Mouse (Mus musculus): ENCODE measurements around the gene Nkrf.
"Not testable (repeated sequence)": the region's sequence is repeated elsewhere in the genome, so short reads cannot be mapped to it uniquely, and the experiment has no call there.

The Nkrf gene

DNA sequence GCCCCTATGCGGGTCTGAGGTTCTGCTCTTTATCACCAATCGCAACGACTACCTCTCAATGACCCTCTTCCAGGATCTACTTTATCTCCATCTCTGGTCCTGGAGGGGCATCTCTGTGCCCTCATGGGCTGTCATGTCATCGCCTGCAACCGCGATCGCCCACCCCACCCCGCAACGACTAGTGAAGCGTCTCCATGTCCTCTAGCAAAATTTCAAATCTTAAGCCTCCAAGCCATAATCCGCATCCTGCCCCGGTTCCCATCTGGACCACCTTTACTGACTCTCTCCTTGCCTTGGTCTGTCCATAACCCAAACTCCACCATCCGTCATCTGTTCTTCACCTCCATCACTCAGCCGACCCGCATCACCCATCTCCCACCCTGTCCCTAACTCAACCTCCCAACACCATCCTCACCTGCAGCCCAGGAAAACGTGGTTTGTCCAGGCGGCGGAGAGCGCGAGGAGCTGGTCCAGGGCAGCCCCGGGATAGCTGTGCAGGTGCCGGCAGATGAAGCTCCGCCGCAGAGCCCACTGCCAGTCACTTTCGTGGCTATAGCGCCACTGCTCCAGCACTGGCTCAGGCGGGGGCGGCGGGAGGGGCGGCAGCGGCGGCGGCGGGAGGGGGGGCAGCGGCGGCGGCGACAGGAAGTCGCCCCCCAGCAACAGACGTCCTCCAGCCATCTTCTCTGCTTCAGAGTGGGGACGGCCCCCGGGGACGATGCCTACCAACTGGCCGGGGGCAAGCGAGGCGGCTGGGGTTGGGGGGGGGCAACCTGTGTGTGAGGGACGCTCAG lies at the start of gene Nkrf:
TSS of gene Nkrf (minus strand) at position 579 of the 794 bp plus-strand sequence.
- peak; percentile 48 for DNase-seq (ENCODE audit: low spot score)

DNA sequence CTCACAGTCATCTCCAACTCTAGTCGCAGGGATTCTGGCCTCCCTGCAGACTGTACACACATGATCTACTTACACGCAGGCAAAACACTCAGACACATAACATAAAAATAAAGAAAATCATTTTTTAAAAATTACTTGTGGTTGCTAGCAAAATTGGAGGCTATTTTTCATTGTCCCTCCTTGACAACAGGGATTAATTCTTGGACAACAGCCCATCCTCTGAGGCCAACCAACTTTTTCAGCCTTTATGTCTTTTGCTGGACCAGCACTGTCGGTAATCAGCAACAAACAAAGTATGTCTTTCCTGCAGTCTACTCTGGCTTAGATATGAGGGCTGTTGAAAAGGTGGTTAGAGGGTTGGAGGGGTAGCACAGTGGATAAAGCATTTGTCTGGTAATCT lies 38.4 kb upstream of the Nkrf start:
- DNase-seq (ENCODE audit: low spot score): no peak

DNA sequence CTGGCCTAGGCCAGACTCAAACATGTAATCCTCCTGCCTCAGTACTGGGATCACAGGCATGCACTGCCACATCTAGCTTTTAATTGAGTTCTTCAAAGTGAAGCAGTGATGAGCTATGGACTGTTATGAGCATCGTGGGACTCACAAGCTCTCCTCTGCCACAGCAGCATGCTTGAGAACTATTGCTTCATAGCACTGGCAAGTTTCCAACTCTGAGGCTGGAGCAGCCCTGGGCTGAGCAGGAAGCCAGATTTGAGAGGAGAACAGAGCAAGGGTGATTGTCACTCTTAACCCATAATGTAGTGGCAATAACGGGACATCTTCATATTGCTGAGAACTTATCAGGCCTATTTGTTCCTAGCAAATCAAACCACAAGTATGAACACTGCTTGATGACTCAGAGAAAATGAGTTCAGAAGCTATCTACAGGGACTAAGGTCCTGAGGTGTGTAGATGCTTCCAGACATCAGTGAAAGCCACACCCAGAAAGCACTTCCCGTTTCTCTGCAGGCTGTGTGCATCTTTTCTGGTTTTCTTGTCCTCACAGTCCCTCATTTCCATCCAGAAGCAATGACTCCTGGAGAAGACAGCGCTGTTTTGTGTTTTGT lies 37.2 kb upstream of the Nkrf start:
- peak; percentile 39 for DNase-seq (ENCODE audit: low spot score)

DNA sequence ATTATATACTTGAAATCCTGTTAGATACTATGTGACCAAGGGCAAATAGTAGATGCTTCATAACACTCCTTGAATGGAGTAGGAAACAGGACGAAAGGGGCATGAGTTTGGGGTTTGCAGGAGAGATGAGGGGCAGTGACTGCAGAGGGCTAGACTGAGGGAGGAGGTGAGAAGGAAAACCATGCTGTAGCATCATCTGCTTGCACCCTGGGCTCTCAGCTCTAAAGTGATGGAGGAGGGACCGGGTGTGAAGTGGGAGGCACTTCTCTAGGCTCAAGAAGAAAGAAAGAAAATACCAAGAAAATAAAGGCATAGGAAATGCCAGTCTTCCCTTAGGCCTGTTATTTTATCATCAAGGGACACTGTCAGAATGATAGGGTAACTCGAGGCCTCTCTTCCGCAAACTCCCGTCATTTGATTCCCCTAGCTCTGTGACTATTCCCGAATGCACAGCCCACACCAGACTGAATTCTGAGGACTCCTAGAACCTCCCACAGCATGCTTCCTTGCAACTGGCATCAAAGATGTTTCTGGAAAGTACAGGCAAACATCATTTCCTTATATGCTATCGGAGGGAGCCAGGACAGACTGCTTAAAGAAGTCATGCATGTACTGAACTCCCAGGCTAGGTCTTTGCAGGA lies 32.7 kb upstream of the Nkrf start:
- no peak for DNase-seq (ENCODE audit: low spot score)

DNA sequence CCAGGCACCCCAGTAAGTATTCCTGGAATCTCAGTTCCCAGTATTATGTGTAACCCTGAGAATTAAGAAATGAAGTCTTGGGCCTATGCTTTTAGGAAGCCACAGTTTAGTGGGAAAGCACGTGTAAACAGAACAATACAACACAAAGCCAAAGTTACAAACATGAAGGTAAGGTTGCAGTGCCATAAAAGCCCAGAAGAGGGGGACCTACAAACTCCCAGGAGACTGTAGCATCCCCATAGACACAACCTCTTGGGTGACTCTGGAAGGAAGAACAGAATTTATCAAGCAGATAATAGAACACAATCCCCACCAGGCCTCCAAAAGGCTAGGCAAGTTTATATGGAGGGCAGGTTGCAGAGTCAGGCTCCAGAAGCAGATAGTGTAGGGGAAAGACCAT lies 27.9 kb upstream of the Nkrf start:
- no peak for DNase-seq (ENCODE audit: low spot score)

DNA sequence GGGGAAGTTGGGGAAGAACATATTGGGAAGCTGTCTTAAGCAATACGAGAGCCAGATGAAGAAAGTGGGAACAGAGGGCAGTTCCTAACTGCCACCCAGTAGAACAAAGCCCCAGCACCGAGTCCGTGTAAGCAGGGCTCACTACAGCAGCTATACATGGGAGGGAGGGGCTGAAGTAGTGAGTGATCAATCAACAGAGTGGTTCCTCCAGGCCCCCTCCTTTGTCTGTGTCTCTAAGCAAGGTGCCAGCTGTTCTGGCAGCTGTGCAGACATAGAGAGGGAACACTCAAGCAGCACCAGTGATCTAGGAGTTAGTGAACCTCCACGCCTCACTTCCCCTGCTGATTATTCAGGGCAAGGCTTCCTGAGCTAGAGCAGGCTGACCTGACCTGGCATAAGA lies 27.0 kb upstream of the Nkrf start:
- no peak for DNase-seq (ENCODE audit: low spot score)

DNA sequence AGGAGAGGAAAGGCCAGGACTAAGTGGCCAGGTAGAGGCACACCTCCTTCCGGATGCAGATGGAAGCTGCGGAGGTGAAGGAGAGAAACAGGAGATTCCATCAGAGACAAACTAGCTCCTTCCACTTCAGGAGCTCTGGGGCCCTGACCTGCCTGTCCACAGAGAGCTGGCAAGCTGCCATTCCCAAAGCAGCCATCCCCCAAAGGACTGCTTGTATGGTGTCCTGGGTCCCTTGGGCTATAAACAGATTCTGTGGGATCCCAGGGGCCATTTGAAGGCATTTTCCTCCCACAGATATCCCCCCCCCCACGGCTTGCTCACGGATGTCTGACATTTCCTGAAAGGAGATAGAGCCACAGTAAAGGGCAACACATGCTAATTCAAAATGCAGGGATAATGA lies 26.1 kb upstream of the Nkrf start:
- no peak for DNase-seq (ENCODE audit: low spot score)

DNA sequence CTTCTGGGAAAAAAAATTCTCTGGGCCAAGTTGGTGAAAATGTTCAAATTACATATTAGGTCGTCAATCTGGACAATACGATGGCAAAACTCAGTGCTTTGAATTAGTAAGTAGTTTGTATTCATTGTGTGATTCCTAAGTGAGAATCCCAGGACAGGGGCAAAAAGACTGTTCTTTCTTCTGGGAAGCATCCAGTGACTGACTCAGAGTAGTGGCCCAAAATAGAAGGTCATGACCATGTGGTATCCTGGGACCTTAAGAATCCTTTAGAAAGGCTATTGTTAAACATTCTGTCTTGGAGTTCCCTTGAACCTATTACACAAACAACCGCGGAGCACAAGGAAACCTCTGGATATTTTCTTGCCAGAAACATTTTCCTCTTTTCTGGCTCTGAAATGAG lies 18.6 kb upstream of the Nkrf start:
- no peak for DNase-seq (ENCODE audit: low spot score)

DNA sequence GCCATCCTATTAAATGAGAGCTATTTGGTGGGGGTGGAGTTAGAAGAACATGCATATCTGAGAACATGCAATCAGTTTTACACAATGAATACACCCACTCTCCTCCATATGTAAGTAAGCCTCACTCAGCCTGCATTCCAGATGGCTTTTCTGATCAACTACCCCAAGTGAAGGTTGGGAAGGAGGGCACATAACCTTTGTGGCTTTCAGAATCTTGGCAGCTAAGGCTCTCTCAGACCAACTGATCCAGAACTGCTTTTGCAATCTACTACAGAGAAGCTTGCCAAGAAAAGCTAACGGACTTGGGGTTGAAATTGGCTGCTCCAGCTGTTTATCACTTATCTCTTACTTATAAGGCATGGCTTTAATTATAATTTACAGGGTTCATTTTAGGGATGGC lies 15.1 kb upstream of the Nkrf start:
- no peak for DNase-seq (ENCODE audit: low spot score)

DNA sequence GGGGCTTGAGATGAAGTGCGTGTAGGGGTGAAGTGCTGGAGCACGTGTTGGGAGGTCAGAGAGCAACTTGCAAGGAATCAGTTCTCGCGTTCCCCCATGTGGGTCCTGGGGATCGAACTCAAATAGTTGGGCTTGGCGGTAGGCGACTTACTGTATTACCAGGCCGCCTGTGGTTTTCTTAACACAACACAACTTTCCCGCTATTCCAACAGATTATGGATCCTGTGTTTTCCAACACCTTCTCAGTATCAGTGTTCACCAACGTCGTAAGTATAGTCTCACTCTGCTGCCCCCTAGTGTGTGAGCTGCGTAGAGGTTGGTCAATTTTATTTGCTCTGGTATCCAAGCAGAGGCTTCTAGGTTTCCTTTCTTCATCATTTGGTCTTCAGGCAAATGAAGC lies 8.6 kb upstream of the Nkrf start:
- DNase-seq (ENCODE audit: low spot score): peak; percentile 64

DNA sequence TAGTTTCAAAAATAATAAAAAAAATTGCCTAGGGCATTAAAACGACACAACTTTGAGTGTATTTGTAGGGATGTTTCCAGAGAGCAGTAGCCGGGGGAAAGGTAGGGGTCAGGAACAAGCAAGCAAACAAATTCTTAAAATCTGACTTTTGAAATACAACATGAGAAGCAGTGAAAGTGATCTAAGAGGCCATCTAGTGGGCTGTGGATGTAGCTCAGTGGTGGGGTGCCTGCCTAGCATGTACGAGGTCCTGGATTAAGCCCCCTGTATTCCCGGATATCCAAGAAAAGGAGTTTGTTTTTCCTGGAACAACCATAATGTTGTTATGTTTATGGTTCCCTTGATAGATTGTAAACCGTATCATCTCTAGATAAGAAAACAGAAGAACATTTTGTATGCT lies 3.8 kb upstream of the Nkrf start:
- DNase-seq (ENCODE audit: low spot score): no peak

DNA sequence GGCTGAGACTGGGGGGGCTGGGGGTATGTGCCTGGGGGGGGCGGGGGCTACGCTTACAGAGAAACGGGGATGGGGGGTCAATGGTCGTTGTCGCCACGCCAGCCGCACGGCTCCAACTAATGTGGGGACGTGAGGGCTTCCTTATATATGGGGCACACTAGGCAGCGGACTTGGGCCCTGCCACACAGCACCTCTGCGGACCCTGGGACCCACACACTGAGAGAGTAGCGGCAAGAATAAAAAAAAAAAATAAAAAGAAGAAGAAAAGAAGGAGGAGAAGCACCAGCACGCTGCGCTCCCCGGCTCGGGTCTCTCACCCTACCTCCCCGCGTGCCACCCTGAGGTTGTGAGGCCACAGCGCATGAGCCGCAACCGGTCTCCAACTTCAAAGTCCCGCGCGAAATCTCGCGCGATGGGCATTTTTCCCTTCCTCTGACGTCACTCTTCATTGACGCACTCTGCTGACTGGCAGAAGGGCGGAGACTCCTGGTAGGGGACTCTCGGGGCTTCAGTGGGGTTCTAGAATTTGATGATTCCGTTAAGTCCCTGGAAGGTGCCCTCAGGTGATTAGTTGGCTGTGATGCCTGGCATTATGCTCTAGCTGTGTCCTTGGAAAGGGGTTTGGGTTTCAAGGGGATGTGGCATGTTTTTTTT lies 543 bp upstream of the Nkrf start:
- DNase-seq (ENCODE audit: low spot score): peak; percentile 89

DNA sequence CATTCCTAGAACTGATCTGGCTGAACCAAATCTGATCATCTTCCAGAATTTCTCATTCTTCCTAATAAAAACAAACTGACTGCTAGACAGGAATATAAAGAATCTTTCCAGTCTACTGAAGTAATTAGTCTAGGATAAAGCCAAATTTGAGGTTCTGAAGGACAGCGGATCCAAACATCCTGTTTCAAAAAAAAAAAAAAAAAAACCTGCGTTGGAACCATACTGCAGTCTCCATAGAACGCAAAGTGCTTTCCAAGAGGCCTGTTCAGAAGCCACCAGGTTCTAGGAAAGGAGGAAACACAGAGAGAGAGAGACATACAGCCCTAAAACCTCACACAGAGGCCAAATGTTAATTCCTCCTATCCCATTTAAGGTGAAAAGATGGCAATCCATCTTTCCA lies 1.0 kb downstream of the Nkrf start:
- DNase-seq (ENCODE audit: low spot score): no peak

DNA sequence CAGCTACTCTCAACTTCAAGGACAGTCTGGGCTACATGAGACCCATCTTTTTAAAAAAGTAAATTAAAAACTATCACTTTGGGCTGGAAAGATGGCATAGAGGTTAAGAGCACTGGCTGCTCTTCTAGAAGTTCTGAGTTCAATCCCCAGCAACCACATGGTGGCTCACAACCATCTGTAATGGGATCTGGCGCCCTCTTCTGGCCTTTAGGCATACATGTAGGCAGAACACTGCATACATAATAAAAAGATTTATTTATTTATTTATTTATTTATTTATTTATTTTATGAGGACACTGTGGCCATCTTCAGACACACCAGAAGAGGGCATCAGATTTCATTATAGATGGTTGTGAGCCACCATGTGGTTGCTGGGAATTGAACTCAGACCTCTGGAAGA lies 3.8 kb downstream of the Nkrf start:
- DNase-seq (ENCODE audit: low spot score): not testable (repeated sequence)

DNA sequence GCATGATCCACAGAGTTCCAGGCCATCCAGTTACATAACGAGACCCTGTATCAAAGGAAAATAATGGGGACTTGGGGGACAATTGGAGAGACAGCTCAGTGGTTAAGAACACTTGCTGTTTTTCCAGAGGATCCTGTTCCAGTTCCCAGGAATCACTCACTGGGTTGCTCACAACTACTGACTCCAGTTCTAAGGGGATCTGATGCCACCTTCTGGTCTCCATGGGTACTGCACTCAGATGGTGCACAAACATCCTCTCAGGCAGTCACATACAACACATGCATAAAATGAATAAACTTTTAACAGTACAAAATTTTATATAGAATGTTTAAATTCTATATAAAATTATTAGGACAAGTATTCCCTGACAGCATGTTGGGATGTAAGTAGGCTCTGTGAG lies 18.0 kb downstream of the Nkrf start:
- DNase-seq (ENCODE audit: low spot score): peak; percentile 39

DNA sequence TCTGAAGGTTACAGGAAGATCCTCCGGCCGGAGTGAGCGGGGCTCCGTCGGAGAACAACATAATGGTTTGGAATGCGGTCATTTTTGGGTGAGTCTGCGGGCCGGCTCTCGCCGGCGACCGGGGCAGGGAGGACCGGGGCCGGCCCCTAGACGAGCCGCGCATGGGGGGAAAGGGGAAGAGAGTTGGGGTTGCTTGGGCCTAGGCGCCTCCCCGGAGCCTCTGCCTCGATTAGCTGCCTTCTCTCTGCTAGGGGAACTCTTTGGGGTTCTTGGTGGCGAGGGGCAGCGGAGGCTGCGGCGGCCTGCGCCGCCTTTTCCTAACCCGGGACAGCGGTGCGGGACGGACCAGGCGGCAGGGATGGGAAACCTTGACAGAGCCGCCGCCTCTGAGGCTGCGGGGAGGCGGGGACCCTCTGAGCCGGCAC lies 28.0 kb downstream of the Nkrf start:
- peak; percentile 41 for DNase-seq (ENCODE audit: low spot score)

DNA sequence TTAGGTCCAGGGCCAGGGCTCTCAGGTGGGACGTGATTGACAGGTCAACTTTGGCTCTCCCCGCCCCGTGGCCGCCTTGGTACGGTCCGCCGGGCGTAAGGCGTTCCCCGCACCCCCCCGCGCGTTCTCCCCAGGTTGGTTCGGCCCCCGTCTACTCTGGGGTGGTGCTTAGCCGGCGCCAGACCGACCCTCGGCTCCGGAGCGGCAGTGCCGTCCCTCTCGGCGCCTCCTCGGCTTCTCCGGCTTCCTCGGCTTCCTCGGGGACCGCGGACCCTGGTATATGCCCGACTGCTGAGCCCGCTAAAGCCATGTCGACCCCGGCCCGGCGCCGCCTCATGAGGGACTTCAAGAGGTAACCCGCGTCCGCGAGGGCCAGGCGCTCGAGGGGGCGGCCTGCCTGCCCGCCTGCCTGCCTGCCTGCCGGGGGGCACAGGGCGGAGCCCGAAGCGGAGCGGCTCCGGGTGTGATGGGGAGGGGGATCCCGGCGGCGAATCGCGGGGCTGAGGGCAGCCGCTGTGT lies 28.5 kb downstream of the Nkrf start:
- DNase-seq (ENCODE audit: low spot score): peak; percentile 91

DNA sequence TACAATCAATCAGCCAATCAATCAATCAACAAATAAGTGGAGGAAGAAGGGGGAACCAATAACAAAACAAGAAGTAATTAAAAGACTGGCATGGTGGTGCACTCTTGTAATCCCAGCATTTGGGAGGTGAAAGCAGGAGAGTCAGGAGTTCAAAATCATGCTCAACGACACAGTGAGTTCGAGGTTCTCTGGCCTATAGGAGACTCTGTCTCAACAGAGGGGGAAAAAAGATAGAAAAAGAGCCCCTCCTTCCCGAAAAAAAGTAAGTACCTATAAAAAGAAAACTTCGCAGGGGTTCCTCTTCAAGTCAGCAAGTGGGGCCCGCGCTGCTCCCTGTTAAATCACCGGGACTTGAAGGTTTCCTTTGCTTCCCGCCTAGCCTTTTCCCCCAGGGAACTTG lies 28.9 kb downstream of the Nkrf start, which contains the start of the genes Ube2a and C330007P06Rik:
TSS of gene Ube2a (plus strand) at position 136 of the 400 bp plus-strand sequence.
TSS of gene C330007P06Rik (minus strand) at position 347 of the 400 bp plus-strand sequence.
- DNase-seq (ENCODE audit: low spot score): no peak

DNA sequence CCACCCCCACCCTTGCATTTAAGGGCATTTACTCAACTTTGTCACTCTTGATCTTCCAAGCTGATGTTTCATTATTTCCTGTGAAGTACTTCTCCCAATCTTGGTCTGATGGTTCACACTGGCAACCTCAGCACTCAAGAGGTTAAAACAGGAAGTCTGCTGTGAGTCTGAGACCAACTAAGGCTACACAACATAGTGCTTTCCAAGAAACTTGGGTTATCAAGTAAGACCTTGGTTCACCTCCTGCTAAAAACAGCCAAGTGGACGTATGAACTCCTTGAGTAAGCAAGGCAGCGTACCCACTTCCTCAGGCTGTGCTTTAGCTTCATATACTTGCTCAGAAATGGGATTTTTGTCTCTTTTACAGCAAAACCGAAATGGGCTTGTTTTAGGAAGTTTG lies 32.3 kb downstream of the Nkrf start:
- DNase-seq (ENCODE audit: low spot score): no peak

DNA sequence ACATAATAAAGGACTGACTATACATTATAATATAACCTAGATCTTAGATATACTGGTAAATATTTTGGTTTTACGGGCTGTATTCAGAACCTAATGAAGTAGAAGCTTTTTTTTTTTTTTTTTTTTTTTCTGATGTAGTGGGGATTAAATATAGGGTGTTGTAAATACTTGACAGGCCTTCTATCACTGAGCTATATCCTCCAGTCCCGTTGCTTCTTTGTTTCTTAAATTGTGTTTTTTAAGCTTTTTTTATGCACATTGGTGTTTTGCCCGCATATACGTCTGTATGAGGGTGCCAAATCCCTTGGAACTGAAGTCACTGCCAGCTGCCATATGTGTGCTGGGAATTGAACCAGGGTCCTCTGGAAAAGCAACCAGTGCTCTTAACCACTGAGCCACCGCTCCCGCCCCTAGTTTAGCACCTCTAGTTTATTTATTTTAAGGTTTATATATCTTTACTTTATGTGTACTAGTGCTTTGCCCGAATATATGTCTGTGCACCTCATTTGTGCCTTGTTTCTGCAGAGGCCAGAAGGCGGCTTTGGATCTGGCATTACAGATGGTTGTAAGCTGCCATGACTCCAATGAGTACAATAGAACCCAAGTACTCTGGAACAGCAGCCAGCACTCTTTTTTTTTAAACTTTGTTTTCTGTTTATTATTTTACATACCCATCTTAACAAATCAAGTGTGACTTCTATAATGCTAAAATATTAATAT lies 37.9 kb downstream of the Nkrf start:
- DNase-seq (ENCODE audit: low spot score): no peak

DNA sequence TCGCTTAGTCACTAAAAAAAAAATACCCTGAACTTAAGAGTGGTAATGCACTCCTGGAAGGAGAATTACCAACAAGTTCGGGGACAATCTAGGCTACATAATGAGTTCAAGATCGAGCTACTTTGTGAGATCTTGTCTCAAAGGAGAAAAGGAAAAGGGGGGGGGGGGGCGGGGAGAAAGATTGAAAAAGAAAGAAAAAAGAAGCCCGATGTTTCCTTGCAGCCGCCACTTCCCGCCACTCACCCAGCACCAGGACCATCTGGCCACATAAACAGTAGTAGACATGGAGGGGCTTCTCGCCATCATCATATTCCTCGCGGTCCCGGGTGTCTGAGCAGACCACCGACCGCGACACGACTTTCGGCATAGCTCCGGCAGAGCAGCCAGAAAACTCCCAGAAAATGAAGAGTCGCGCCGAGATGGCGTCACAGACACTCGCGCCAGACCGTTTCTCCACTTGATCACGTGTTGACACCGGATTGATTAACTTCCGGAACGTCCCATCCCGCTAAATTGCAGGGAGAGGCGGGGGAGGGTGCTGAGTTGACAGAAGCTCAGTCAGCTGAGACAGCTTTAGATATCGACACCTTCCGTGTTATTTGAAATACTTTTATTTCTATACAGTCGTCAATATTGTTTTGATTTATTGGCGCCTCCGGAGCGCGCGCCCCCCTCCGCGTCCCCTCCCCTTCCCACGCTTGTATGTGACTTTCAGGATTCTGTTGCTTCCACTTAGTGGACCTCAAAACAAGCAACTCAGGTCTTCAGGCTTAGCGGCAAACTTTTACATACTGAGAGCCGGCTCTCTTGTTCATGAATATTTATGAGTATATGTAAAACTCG lies 38.7 kb downstream of the Nkrf start:
- peak; percentile 83 for DNase-seq (ENCODE audit: low spot score)
